Mouse (Mus musculus) gonadal fat pad, adult 2 months (tissue): ENCODE data around the gene Obscn. TPM values are rescaled to one million over a fixed set of nuclear protein-coding genes. Genes with fewer than 3 reads are reported as not detected.

ENCODE experiments used
- DNase-seq: peaks from one replicate; pipeline ENCODE4 v3.0.0-alpha.2; 2012; ENCODE audit warnings: low read depth
- polyA plus RNA-seq: library from polyadenylated mRNA; depleted of rRNA; stranded (reverse); fragments of >200 nt; gene quantifications from 2 replicates; pipeline ENCODE4 v1.2.3, GENCODE M21; 2012

Gene Obscn
- polyA plus RNA-seq, 1 experiment, result 0.70 TPM

- DNase-seq, result no peak
Measured at GRCm38 (mm10) chr11:59058025-59058424, 78.2 kb downstream of the Obscn start.

DNA sequence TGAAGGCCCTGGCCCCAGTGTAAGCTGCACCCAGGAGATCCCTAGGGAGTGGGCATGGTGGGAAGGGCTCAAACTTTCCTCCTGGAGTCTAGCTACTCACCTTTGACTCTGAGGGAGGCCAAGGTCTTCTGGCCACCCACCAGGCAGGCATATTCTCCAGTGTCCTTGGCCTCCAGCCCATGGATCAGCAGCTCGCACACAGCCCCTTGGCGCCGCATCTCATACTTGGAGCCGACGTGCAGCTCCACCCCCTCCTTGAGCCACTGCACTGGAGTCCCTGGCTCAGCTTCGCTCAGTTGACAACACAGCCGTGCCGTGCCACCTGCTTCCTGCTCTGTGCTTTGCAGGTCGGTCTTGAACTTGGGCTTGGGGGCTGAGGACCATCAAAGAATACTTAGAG is 85.2 kb downstream of the Obscn start:
- DNase-seq, result no peak

DNA sequence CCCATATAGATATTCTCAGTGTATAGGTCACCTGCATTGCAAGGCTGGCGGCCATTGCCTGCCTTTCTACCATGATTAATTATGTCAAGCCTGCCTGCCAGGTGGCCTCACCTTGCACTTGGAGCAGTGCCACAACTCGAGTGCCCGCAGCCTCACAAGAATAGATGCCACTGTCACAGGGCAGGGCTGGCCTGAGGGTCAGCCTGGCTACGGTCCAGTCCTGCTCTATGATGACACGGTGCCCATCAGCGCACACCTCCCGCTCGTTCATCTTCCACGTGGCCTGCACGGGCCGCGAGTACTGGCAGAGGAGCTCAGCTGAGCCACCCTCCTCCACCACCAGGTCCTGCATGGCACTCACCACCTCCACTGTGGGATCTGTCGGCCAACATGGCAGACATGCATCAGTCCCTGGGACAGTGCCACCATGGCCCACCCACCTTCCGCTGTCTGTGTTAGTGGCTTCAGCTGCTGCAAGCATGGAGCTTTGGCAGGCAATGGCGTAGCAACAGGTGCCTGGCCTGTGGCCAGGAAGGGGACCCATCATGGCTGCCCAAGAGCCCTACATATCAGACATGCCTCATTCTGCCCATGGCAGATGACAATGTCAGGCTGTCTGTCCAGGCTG is 91.4 kb downstream of the Obscn start:
- DNase-seq, result no peak

DNA sequence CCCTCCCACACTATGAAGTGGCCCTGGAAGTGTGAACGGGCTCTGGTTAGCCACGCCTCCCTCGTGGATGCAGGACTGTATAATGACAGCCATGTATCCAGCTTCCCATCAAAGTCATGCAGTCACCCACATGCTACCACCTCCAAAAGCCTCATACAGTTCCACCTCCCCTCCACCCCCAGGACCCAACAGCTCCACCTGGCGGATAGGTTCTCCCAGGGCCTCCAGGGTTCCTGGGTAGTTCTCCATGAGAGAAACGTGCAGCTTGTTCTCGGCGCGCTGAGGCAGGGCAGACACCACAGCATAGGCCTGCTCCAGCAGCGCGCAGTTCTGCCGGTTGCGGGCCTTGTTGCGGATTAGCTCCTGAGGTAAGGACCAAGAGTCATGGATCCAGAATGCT is 107.2 kb downstream of the Obscn start:
- DNase-seq, result no peak

DNA sequence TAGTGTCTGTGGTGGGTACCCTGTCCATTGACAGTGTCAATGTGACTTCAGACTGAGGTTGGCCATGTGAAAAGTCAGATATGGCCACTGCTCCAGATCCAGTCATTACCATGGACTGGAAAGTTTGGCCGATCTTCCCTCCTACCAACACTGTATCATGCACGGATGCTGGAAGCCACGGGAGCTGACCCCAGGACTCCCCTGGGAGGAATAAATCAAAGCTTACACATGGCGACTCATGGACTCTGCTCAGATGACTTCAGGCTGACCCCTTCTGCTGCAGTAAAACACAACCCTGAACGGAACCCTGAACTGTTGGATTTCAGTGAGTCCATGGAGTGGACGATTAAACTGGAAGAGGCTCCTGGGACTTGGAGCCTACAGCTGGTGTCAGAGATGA is 109.8 kb downstream of the Obscn start:
- DNase-seq, result no peak

DNA sequence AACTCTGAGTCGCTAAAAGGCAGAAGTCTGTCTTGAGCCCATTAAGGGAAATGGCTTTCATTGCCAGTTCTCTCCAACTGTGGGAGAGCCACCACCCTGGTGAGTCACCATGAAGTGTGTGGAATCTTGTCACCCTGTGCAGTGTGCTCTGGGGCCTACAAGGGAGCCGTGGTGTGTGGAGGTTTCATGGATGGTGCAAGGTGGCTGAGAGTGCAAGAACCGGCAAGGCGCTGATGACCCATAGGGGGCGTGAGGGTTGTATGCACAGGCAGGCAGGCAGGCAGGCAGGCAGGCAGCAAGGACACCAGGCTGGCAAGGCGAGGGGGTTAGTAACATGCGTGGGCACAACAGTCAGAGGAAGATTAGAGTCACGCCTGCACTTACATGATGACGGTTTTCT is 121.2 kb downstream of the Obscn start:
- no peak for DNase-seq

DNA sequence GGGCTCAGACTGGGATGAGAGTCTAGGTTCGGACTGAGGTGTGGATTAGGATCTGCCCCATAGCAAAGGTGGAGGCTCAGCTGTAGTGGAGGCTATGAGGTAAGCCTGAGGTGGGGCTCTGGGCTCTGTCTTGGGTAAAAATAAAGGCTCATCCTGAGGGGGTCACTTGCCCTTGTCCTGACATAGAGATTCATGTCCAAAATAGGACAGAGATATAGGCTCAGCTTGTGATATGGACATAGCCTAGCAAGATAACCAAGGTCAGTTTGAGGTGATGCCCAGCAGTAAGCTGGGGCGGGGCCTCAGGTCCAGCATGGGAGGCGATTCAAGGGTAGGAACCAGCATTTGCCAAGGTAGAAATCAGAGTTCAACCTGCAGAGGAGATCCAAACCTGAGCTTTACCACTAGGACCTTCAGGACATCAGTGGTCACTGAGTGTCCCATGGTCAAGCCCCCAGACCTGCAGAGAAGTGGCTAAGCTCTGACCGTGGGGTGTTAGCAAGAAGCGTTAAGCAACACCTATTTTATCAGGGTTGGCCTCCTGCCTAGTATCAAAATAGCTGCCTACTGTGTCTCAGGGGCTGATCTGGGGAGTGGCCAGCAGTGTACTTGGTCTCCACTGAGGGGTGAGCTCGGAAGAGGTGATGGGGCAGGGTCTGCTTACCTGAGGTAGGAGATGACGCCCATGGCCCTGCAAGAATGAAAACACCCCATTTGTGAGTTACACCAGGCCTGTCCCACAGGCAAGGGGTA is 133.7 kb downstream of the Obscn start:
- no peak for DNase-seq

- no peak for DNase-seq
Measured at GRCm38 (mm10) chr11:59000635-59001034, 135.6 kb downstream of the Obscn start.

GRCm38 (mm10) chr11:58999830-59000229 is 136.4 kb downstream of the Obscn start:
- no peak for DNase-seq

GRCm38 (mm10) chr11:58999158-58999557 is 137.0 kb downstream of the Obscn start:
- DNase-seq, result no peak

DNA sequence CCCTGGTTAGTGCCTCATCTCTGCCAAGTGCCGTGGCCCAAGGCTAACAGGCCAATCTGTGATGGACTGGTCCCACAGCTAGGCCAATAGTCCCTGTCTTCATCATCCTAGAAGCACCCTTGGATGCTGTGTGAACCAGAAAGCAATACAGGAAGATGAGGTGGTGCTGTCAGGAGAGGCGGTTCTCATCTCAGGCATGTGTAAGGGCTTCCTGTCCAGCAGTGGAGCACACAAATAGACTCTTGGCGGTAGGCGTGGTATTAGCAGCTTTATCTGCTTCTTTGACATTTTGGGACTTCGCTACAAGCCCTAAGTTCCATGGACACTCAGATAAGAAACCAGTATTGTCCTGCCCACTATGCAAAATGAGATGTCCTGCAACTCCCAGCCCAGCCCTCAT is 138.7 kb downstream of the Obscn start:
- DNase-seq, result no peak

DNA sequence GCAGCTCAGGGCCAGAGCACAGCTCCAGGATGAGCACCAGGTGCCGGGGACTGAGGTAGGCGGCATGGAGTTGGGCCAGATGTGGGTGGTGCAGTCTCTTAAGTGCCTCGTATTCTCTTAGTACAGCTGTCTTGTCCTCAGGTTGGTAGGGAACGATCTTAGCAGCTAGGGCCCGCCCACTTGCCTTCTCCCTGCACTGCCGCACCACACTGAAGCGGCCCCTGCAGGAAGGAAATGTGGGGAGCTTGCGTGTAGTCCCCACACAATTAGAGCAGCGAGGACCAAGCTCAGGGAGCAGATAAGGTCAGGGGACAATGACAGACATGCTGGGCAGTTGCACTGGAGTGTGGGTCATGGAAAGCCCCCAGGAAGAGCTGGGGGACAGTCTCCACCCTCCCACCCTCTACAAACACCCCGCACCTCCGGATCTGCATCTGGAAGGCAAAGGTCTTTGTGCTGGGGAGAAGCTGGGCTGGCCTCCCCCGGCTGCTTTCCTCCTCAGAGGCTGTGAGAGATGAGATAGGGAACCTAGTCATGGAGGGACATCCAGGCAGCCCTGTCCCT is 140.3 kb downstream of the Obscn start:
- no peak for DNase-seq

- no peak for DNase-seq
Measured at GRCm38 (mm10) chr11:58995061-58995806, 141.0 kb downstream of the Obscn start.

DNA sequence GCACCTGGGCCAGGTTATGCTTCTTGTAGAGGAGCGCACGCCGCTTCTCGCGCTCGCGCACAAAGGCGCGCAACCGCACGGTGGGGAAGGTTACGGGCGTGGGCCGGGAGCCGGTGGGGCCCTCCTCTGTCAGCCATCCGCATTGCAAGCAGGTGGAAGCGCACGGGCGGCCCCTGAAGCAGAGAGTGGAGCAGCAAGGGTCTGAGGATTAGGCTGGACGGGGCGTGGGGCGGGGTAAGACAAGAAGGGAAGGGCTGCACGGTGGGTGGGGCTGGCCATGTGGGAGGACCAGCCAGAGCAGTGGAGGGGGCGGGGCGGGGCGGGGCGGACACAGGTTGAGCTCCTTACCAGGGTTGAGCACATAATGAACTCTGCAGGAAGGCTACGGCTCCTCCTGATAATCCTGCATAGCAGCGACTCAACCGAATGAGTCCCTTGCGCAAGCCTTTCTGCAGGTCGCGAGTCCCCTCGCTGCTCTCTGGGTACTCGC is 141.8 kb downstream of the Obscn start:
- no peak for DNase-seq

DNA sequence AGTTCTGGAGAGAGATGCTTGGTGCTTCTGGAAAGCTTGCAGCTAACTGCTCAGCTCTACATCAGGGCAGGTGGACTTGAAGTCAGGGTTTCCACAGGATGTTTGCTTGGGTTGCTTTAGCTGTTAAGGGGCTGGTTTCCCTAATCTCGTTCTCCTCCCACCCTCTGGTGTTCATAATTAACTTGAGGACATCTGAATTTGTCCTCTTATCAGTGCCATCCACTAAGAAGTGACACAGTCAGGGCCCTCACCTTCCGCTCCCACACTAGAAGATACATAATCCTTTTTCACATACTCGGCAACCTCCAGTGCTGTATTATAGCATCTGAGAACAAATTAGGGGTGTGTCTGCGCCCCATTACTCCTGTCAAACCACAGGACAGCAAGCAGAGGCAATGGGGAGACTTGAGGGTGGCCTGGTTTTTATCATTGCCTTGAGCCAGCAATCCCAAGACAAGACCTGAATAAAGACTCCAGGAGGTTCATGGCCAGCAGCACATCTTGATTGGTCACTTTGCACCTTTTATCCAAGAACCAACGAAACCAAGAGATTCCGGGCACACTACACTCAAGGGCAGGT is 143.0 kb downstream of the Obscn start:
- DNase-seq, result no peak

DNA sequence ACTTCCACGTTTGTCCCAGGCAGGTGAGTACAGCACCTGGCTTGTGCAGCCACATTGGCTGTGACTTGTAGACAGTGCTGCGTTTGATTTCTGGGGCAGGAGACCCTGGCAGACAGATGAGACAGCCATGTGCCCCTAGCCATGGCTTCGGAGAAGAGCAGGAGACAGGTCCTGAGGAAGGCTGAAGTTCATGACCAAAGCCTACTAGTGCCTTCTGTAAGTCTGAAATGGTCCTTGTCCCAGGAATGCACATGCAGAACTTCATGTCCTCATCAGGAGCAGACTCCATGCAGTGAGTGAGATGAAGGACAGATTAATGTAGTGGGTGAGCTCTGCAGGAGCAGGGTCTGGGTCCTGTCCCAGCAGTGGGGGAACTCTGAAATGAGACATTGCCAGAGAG is 144.3 kb downstream of the Obscn start:
- no peak for DNase-seq

GRCm38 (mm10) chr11:58990794-58991193 is 145.4 kb downstream of the Obscn start:
- DNase-seq, result no peak

- no peak for DNase-seq
Measured at GRCm38 (mm10) chr11:58990141-58990540, 146.1 kb downstream of the Obscn start.

DNA sequence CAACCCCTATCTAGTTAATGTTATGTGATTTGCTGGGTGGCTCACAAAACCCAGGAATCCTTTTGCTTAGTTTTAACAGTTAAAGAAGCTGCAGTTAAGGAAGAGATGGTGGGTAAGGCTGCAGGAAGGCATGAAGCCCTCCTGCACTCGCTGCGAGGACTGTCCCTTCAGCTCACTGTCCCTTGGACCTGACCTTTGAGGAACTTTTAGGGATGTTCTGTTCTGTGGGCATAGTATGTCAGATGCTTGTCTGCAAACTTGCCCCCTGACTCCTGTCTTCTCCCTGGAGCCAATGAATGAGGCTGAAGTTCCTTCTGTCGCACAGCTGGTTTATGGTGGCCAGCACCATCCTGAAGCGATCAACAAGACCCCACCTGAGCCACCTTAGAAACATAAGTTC is 147.0 kb downstream of the Obscn start:
- no peak for DNase-seq

DNA sequence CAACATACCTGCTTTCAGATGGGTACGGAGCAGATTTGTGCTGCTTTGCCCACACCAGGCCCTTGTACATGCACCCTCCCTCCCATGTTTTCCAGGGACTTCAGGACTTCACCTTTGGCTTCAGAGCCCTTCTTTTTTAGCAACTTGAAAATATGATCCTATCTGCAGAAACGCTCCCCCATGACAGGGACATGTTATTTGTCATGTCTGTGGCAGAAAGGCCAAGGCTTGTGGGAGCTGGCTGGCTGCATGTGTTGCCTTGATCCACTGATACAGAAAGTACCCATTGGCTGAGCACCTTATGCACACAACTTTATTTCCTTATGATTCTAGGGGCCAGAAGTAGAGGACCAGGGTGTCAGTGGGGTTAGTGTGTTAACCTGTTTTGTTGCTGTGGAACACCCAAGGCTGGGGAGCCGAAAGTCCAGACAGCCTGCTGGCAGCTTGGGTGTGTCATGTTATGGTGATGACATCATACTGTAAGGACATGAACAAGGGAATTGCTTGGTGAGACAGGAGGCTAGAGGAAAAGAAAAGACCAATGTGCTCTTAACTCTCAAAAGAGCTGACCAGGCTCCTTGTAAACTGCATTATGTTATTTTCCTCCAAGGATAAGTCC is 150.8 kb downstream of the Obscn start:
- DNase-seq, result no peak

DNA sequence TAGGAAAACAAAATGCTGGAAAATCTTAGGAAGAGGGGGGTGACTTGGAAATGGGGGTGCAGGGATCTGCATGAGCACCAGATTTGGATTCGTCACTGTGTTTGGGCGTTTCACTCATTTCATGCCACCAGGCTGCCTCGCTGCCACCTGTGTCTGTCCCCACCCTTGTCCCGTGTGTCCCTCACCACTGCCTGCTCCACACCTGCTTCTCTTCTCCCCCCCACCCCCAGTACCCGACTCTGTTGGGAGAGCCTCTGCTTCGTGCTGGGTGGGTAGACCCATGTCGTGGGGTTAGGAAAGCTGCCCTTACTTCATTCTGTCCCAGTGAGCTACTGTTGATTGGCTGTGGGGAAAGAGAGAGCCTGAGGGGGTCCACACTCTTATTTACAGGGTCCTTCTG is 151.5 kb downstream of the Obscn start:
- no peak for DNase-seq
